9 mouse cellular contexts compared by ENCODE assay signal in the genomic region with DNA sequence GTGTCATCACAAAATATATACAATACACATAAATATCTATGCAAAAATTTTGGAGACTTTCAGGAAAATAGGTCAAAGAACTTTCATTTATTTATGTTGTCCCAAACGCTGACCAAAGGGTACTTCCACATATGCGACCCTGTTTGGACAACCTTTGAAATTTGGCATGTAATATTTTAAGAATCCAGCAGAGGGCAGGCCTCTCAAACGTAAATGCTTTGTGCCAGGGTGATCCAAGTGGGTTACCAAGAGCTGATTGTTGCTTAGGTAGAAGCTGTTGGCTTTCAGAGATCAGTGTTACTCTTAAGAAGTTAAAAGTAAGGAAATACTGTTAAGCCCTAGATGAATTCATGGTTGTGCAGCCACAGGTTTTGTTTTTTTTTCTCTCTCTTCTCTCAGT. TPM values are rescaled to one million over a fixed set of nuclear protein-coding genes. Genes with fewer than 3 reads are reported as not detected.
DNase-seq lines count a peak whose midpoint lies in the region; TF ChIP-seq lines count a peak whose summit lies in the region.
"Had no signal": no experiment of that assay in that cellular context is flagged by ENCODE, and none has a peak within 500 bp of the region (broad histone marks: within the 10 kb centered on the region; RNA-seq: fewer than 3 reads in every experiment).

No protein-coding gene starts in this region.

- no peaks in the 10 kb centered on the region for H3K36me3 ChIP-seq in spleen, adult 2 months (ENCODE audit: control insufficient read depth, insufficient read depth, low read length)
- H3K36me3 ChIP-seq: heart, embryonic 15.5 days had no signal

- no peaks in the 10 kb centered on the region for H3K4me1 ChIP-seq in spleen, adult 2 months (ENCODE audit: control insufficient read depth, insufficient read depth, insufficient read length)
- peaks cover 2% of the 10 kb centered on the region; the same call in 1 of the 2 replicates for H3K4me1 ChIP-seq in cortical plate, adult 2 months (ENCODE audit: control insufficient read depth, insufficient read depth, low read length)
- H3K4me1 ChIP-seq in lung, adult 2 months (ENCODE audit: control insufficient read depth, insufficient read depth, low read length) = no peaks in the 10 kb centered on the region
- H3K4me1 ChIP-seq: heart, embryonic 15.5 days had no signal

- DNase-seq in adrenal gland, postnatal 14 days = peak; percentile 39
- no peak for DNase-seq in adrenal gland, postnatal 4 days (ENCODE audit: low spot score in 2 of 2)
- no peak for DNase-seq in spleen, adult 2 months (ENCODE audit: low read depth in 1 of 2, low spot score in 2 of 2)
- no peak for DNase-seq in spleen, adult 12 weeks (ENCODE audit: low spot score)
- DNase-seq in hindlimb bud, embryonic 11.5 days (ENCODE audit: extremely low spot score, low read depth, low spot score) = peak; percentile 47
- DNase-seq in lung, adult 2 months = no peak
- DNase-seq in yolk sac, embryonic 10.5 days (ENCODE audit: low spot score) = peak; percentile 26

- H3K27me3 ChIP-seq in spleen, adult 2 months (ENCODE audit: control insufficient read depth, insufficient read depth, low read length) = no peaks in the 10 kb centered on the region
- H3K27me3 ChIP-seq: heart, embryonic 15.5 days had no signal

- H3K4me3 ChIP-seq in spleen, adult 2 months (ENCODE audit: extremely low read depth, insufficient read depth, insufficient read length) = no peak overlapping the region
- H3K4me3 ChIP-seq in cortical plate, adult 2 months (ENCODE audit: insufficient read depth, low read length) = no peak overlapping the region
- no peak overlapping the region for H3K4me3 ChIP-seq in lung, adult 2 months (replicated peaks; ENCODE audit: extremely low read depth, low read depth, low read length)
- H3K4me3 ChIP-seq: heart, embryonic 15.5 days had no signal

- TF ChIP-seq POLR2A in spleen, adult 2 months (IDR thresholded peaks at IDR 0.05; ENCODE audit: low read depth, low read length) = no peak
- TF ChIP-seq POLR2A in cortical plate, adult 2 months (IDR thresholded peaks at IDR 0.05; ENCODE audit: extremely low read depth, insufficient read depth, low read length) = no peak
- TF ChIP-seq POLR2A in lung, adult 2 months (IDR thresholded peaks at IDR 0.05; ENCODE audit: borderline replicate concordance, extremely low read depth, low read depth, low read length) = no peak

- 7% methylated on average over 3 of the region's 3 CpGs for WGBS in spleen, adult 2 months
- WGBS in lung, adult 2 months = 7% methylated on average over 3 of the region's 3 CpGs

- 0 out of 2 replicates have a peak, but pooled peaks have one; percentile 13 for TF ChIP-seq CTCF in spleen, adult 2 months (IDR thresholded peaks at IDR 0.05; ENCODE audit: extremely low read depth, insufficient read depth, insufficient read length, insufficient replicate concordance)
- peak; percentile 70 for TF ChIP-seq CTCF in cortical plate, adult 2 months (IDR thresholded peaks at IDR 0.05; ENCODE audit: extremely low read depth, insufficient read depth, low read length)
- peak; percentile 40; the same call in 1 of the 2 replicates for TF ChIP-seq CTCF in lung, adult 2 months (IDR thresholded peaks at IDR 0.05; ENCODE audit: insufficient read depth, low read length)

- no peak overlapping the region for H3K27ac ChIP-seq in spleen, adult 2 months (ENCODE audit: insufficient read depth, low read length)
- no peak overlapping the region for H3K27ac ChIP-seq in cortical plate, adult 2 months (ENCODE audit: insufficient read depth, low read length)
- H3K27ac ChIP-seq: heart, embryonic 15.5 days had no signal

RNA-seq across cellular contexts. Expression of gene 4933409G03Rik, which starts 18.9 kb away (rescaled TPM):
- not detected in 2 replicates for total RNA-seq in adrenal gland, postnatal 14 days (2021)
- not detected for total RNA-seq in adrenal gland, postnatal 4 days (2021)
- polyA plus RNA-seq in spleen, adult 2 months (2012; rRNA removed) = not detected in 2 replicates
- not detected in 2 replicates for polyA plus RNA-seq in cortical plate, adult 2 months (2012; rRNA removed)
- not detected in 2 replicates for polyA plus RNA-seq in lung, adult 2 months (2012; rRNA removed)
- polyA plus RNA-seq: heart, embryonic 15.5 days had no signal

Comparison
In these comparisons a context has a peak if more than half of its experiments do, and no peak if none do; other contexts are left out.
1. DNase-seq: peak in adrenal gland, postnatal 14 days (single experiment), hindlimb bud, embryonic 11.5 days (single experiment) and yolk sac, embryonic 10.5 days (single experiment); none in adrenal gland, postnatal 4 days (0 of 2), spleen, adult 2 months (0 of 2), spleen, adult 12 weeks (single experiment) and lung, adult 2 months (single experiment).
2. CTCF ChIP-seq: peak in every context shown above with its lines; median percentile 70 in cortical plate, adult 2 months; 40 in lung, adult 2 months; 13 in spleen, adult 2 months.